Mouse (Mus musculus) intestine, embryonic 14.5 days (tissue): ENCODE results near the gene Cacna2d3. TPM values are rescaled to one million over a fixed set of nuclear protein-coding genes. Genes with fewer than 3 reads are reported as not detected.

Experiments
- ATAC-seq: fragments of 200-750 bp; cut with Nextera tagmentation; replicated peaks from 2 replicates; pipeline ENCODE4 v1.8.0; 2017; ENCODE audit warnings: low read depth, moderate number of reproducible peaks, moderate TSS enrichment, moderate library complexity; ENCODE audit not compliant: low FRiP score, low TSS enrichment
- DNase-seq: peaks from one replicate; pipeline ENCODE4 v3.0.0-alpha.2; 2018; ENCODE audit warnings: low spot score
- H3K27ac ChIP-seq: fragments of 300-500 bp; sonication (generic); 2 replicates; pipeline ENCODE4 v1.5.1; 2014; ENCODE audit warnings: low read depth, mild to moderate bottlenecking, control low read depth
- H3K27me3 ChIP-seq: fragments of 300-500 bp; sonication (generic); replicated peaks from 2 replicates; pipeline ENCODE4 v1.6.1; 2014; ENCODE audit warnings: low read length, control low read depth; ENCODE audit not compliant: control insufficient read depth, insufficient read depth
- H3K36me3 ChIP-seq: fragments of 300-500 bp; sonication (generic); 2 replicates; pipeline ENCODE4 v1.6.1; 2014; ENCODE audit warnings: low read length, control low read depth; ENCODE audit not compliant: control insufficient read depth, insufficient read depth
- H3K4me1 ChIP-seq: fragments of 300-500 bp; sonication (generic); replicated peaks from 2 replicates; pipeline ENCODE4 v1.6.1; 2014; ENCODE audit warnings: low read length, control low read depth, mixed read lengths; ENCODE audit not compliant: control insufficient read depth, insufficient read depth
- H3K4me2 ChIP-seq: fragments of 300-500 bp; sonication (generic); 2 replicates; pipeline ENCODE4 v1.6.1; 2014; ENCODE audit warnings: low read length
- H3K4me3 ChIP-seq: fragments of 300-500 bp; sonication (generic); 2 replicates; pipeline ENCODE4 v1.5.1; 2014; ENCODE audit warnings: low read depth, low read length, control low read depth, mixed read lengths
- H3K9ac ChIP-seq: fragments of 300-500 bp; sonication (generic); 2 replicates; pipeline ENCODE4 v1.6.1; 2014; ENCODE audit warnings: mild to moderate bottlenecking, low read length
- H3K9me3 ChIP-seq: fragments of 300-500 bp; sonication (generic); 2 replicates; pipeline ENCODE4 v1.6.1; 2016; ENCODE audit warnings: low read length, control low read depth; ENCODE audit not compliant: control insufficient read depth
- WGBS: fragments of 180-500 bp; shearing (Covaris S2); extraction: QIAGEN DNeasy Blood & Tissue Kit; methylation state at CpG from one replicate; pipeline ENCODE4 v1.1.7; 2014; 5-methylcytosine and 5-hydroxymethylcytosine counted together
- polyA plus RNA-seq: library from polyadenylated mRNA; unstranded; fragments of >200 nt; fragmentation: Nextera tagmentation; extraction: Ambion mirVana; gene quantifications from 2 replicates; pipeline ENCODE4 v1.2.1, GENCODE M21; 2014

The Cacna2d3 gene
- polyA plus RNA-seq, 1 experiment from 2014 or later: 2.2 TPM

DNA sequence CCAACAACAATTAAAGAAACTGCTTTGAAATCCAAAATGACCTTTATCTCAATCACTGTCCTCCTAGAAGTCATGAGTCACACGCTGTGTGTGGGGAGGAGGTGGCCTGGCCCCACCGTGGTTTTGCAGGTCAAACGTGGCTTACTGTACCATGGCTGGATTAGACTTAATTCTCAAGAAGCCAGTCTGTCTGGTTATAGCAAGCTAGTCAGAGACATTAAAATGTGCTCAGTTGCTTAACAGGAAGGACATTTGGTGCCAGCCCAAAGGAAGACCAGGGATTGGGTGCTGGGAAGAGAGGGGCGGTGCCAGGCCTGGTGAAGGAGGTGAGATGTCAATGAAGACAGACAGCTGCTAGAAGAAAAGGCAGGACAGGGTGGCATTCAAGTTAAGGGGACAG, 641.0 kb downstream of the Cacna2d3 start:
- no peaks in the 10 kb centered on the region for H3K9me3 ChIP-seq
- H3K27ac ChIP-seq: no peak overlapping the region
- ATAC-seq: no peak

DNA sequence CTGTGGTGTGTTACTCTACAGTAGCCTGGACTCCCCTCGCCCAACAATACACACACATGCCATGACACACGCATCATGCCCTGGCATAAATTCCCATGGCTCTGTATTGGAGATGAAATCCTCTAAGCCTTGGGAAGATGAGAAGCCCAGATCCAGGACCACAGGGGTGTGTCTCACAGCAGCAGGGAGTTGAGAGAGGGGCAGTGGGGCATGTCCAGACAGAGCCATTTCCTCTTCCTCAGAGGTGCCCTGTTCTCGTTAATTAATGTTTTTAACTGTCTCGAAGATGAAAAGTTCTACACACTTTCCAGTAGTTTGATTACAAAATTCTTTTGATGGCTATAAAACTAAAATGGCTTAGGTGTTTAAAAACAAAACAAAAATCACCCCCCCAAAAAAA, 641.4 kb downstream of the Cacna2d3 start:
- Histone ChIP-seq H3K9me3 (no peaks in the 10 kb centered on the region), H3K27me3 (no peaks in the 10 kb centered on the region), H3K4me3 (no peak overlapping the region), H3K4me1 (no peaks in the 10 kb centered on the region), H3K9ac (no peak overlapping the region), H3K27ac (no peak overlapping the region), H3K4me2 (no peak overlapping the region), H3K36me3 (no peaks in the 10 kb centered on the region)
- ATAC-seq (no peak), DNase-seq (no peak)
- 86% methylated on average over 4 of the region's 4 CpGs for WGBS

More for the DNA sequence above, 641.0 kb downstream of the Cacna2d3 start:
- 80% methylated on average over 4 of the region's 4 CpGs for WGBS
- no peak overlapping the region for H3K4me3 ChIP-seq
- no peak overlapping the region for H3K4me2 ChIP-seq
- no peaks in the 10 kb centered on the region for H3K4me1 ChIP-seq
- H3K27me3 ChIP-seq: no peaks in the 10 kb centered on the region
- no peak overlapping the region for H3K9ac ChIP-seq
- DNase-seq: no peak
- no peaks in the 10 kb centered on the region for H3K36me3 ChIP-seq

DNA sequence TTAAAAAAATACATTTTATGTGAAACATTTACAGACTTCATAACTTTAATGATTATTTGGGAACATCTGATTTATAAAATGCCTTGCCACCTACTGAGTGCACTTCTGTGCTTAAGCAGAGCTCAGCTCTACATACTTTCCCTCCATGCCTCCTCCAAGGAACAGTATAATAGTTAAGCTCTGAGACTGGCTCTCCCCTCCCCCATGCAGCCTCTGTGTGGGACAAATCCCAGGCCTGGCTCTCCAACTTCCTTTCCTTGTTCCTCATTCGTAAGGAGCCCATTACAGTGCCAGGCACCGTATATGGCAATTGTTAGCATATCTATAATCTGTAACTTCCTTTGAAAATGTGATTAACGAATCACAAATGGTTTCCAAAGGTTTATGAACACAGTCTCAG, 644.2 kb downstream of the Cacna2d3 start:
- H3K27me3 ChIP-seq: no peaks in the 10 kb centered on the region
- H3K9me3 ChIP-seq: no peaks in the 10 kb centered on the region
- ATAC-seq (no peak), DNase-seq (no peak)
- no peak overlapping the region for H3K4me3 ChIP-seq
- no peaks in the 10 kb centered on the region for H3K36me3 ChIP-seq
- WGBS: 40% methylated on average over 3 of the region's 3 CpGs
- no peak overlapping the region for H3K9ac ChIP-seq
- H3K27ac ChIP-seq: no peak overlapping the region
- no peak overlapping the region for H3K4me2 ChIP-seq
- no peaks in the 10 kb centered on the region for H3K4me1 ChIP-seq

DNA sequence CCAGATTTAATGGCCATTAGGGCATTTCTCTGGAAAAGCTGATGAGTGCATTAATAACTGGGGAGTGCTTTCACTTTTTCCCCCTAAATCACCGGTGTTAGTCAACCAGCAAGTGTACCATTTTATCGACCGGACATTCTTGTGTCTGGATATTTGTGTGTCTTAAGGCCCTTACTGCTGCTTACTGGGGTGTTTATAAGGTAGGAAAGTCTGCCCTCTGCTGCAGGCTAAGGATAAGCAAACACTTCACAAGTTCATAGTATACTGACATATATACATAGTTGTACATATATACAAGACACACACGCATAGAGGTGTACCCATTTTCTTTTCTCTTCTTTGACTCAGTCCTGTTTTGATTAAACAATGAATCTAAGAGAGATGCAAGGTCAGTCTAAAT, 647.9 kb downstream of the Cacna2d3 start:
- WGBS: 59% methylated on average over 4 of the region's 4 CpGs
- H3K36me3 ChIP-seq: no peaks in the 10 kb centered on the region
- H3K9me3 ChIP-seq: no peaks in the 10 kb centered on the region
- no peak for ATAC-seq
- no peak overlapping the region for H3K27ac ChIP-seq
- no peak overlapping the region for H3K4me3 ChIP-seq
- H3K4me1 ChIP-seq: no peaks in the 10 kb centered on the region
- H3K4me2 ChIP-seq: no peak overlapping the region
- no peak for DNase-seq
- no peak overlapping the region for H3K9ac ChIP-seq
- H3K27me3 ChIP-seq: no peaks in the 10 kb centered on the region

DNA sequence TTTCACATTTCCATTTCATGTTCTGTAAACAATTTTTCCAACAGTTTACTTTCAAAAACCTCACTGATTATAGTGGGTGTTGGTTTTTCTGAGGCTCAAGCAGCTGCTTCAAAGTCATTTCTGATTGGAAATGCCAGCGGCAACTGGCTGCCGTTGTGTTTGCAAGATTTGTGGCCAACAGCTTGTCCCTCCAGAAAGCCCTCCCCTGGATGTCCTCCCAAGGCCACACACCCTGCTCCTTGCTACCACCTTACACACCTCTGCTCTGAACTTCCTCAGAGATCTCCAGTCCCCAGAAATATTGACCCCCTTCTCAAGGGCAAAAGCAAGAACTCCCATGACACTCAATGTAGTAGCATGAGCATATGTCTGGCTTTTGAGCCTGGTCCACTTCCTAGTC, 659.0 kb downstream of the Cacna2d3 start:
- Histone ChIP-seq H3K4me1 (no peaks in the 10 kb centered on the region), H3K4me3 (no peak overlapping the region), H3K9me3 (no peaks in the 10 kb centered on the region), H3K4me2 (no peak overlapping the region), H3K27me3 (no peaks in the 10 kb centered on the region), H3K36me3 (no peaks in the 10 kb centered on the region), H3K27ac (no peak overlapping the region), H3K9ac (no peak overlapping the region)
- DNase-seq (no peak), ATAC-seq (no peak)
- WGBS: 87% methylated on average over 2 of the region's 2 CpGs

DNA sequence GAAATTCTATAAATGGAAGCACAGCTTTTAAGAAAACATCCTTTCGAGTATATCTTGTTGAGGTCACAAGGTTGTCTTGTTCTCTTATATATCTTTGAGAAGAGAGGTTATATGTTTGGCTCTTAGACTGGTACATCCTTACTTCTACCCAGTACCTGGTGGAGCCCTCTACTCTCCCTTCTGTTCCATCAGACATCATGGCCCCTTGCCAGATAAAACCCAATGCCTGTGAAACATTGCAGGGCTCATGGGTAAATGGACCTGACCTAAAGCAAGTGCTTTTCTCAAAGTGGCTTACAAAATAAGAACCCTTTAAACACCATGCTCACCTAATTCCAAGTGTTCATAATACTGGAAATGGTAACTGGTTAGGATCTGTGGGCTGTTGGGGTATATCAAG, 660.2 kb downstream of the Cacna2d3 start:
- WGBS: 83% methylated on average over 1 of the region's 1 CpGs
- DNase-seq: no peak
- no peak overlapping the region for H3K27ac ChIP-seq
- no peak overlapping the region for H3K9ac ChIP-seq
- H3K9me3 ChIP-seq: no peaks in the 10 kb centered on the region
- H3K4me3 ChIP-seq: no peak overlapping the region
- H3K27me3 ChIP-seq: no peaks in the 10 kb centered on the region
- no peaks in the 10 kb centered on the region for H3K36me3 ChIP-seq
- ATAC-seq: no peak
- no peaks in the 10 kb centered on the region for H3K4me1 ChIP-seq
- no peak overlapping the region for H3K4me2 ChIP-seq

DNA sequence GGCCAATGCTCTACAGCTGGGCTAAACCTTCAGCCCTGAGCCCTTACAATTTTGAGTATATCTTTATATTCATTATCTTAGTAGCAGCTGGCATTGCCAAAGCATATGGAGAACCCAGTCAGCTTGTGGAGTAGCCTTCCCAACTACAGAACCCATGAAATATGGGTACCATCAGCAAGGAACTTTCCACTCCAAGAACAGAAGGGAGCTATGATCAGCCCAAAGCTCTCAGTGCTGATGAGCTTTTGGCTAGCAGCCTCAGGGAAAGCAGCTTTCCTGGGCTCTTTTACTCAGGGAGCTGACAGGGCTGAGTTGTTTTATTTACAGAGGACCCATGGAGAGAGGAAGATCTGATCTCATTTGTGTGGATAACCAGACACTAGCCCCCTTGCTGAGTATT, 661.0 kb downstream of the Cacna2d3 start:
- Histone ChIP-seq H3K4me3 (no peak overlapping the region), H3K9me3 (no peaks in the 10 kb centered on the region), H3K27me3 (no peaks in the 10 kb centered on the region), H3K27ac (no peak overlapping the region), H3K4me2 (no peak overlapping the region), H3K9ac (no peak overlapping the region), H3K36me3 (no peaks in the 10 kb centered on the region), H3K4me1 (no peaks in the 10 kb centered on the region)
- DNase-seq (no peak), ATAC-seq (no peak)

DNA sequence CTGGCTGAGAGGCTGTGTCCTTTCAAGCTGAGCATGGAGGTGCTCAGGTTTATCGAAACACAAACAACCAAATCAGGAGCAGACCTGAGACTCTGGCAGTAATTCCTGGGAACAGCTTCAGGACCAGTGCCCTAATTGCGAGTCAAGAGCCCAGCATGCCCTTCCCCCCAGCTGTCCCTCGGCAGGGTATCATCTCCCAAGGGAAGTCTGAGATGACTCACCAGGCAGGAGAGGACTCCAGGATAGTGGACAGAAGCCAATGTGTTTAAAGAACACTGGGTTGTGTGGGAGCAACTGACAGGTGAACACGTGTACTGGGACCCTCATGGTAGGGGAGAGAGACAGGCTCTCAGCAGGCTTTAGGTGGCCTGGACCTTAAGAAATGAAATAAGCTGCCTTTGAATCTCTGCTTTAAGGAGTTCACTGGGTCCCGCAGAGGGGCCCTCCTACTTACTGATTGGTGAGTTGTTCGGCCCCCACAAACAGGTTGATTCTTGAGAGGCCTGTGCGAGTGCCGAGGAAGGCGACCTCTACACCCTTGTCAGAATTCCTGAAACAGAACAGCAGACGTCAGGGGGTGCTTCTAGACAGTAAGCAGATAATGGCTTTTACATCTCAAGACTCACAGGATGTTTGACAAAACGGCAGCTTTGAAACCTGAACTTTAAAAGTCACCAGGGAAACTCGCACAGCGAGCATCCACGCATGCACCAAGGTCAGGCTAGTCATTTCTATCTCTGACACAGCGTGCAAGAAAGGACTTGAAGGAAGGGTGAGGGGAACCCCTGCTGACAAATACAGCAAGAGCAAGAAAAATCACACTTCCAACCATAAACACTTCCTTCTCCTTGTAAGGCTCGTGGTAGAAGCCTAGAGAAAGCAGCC, 669.5 kb downstream of the Cacna2d3 start:
- 29% methylated on average over 16 of the region's 16 CpGs for WGBS
- ATAC-seq (no peak), DNase-seq (no peak)
- no peaks in the 10 kb centered on the region for H3K27me3 ChIP-seq
- no peak overlapping the region for H3K4me3 ChIP-seq
- H3K36me3 ChIP-seq: no peaks in the 10 kb centered on the region
- no peak overlapping the region for H3K9ac ChIP-seq
- no peaks in the 10 kb centered on the region for H3K9me3 ChIP-seq
- no peak overlapping the region for H3K27ac ChIP-seq
- no peak overlapping the region for H3K4me2 ChIP-seq
- 0 out of 2 replicates have a peak, but pooled peaks cover 5% of the 10 kb centered on the region for H3K4me1 ChIP-seq

DNA sequence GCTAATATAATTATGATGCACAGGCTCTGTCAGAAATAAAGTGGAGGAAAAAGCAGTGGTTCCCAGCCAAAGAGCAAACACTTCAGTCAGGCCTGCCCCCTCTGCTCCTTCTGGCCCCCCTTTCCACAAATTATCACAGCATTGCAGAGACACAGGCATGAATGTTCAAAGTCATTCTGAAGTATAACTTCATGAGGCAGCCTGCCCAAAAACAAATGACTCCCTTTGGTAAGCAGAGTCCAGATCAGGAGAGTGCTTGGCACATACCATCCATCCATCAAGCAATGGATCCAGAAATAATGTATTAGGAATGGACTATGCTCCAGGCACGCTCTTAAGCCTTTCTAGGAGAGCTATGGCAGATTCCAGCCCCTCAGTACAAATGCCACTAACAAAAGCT, 679.3 kb downstream of the Cacna2d3 start:
- no peaks in the 10 kb centered on the region for H3K27me3 ChIP-seq
- no peaks in the 10 kb centered on the region for H3K36me3 ChIP-seq
- no peak overlapping the region for H3K4me3 ChIP-seq
- H3K27ac ChIP-seq: no peak overlapping the region
- no peaks in the 10 kb centered on the region for H3K9me3 ChIP-seq
- H3K4me1 ChIP-seq: no peaks in the 10 kb centered on the region
- H3K9ac ChIP-seq: no peak overlapping the region
- ATAC-seq: no peak
- DNase-seq: no peak
- 50% methylated on average over 1 of the region's 1 CpGs for WGBS
- H3K4me2 ChIP-seq: no peak overlapping the region
